Mouse (Mus musculus) lung, postnatal 0 days (tissue): ENCODE measurements around the gene Dcaf5. TPM values are rescaled to one million over a fixed set of nuclear protein-coding genes. Genes with fewer than 3 reads are reported as not detected.

Experiments used
- ATAC-seq: fragments of 200-750 bp; cut with Nextera tagmentation; 2 replicates; pipeline ENCODE4 v1.8.0; 2017; ENCODE audit warnings: moderate library complexity
- DNase-seq: peaks from one replicate; pipeline ENCODE4 v3.0.0-alpha.2; 2016; ENCODE audit warnings: low spot score
- H3K27ac ChIP-seq: fragments of 300-500 bp; sonication (generic); 2 replicates; pipeline ENCODE4 v1.5.1; 2014; ENCODE audit warnings: antibody characterized with exemption, mild to moderate bottlenecking, low read length, mixed read lengths
- H3K27me3 ChIP-seq: fragments of 300-500 bp; sonication (generic); replicated peaks from 2 replicates; pipeline ENCODE4 v1.6.1; 2014; ENCODE audit warnings: low read length, mixed read lengths; ENCODE audit not compliant: insufficient read depth
- H3K36me3 ChIP-seq: fragments of 300-500 bp; sonication (generic); 2 replicates; pipeline ENCODE4 v1.6.1; 2014; ENCODE audit warnings: low read length, mixed read lengths; ENCODE audit not compliant: insufficient read depth
- H3K4me1 ChIP-seq: fragments of 300-500 bp; sonication (generic); 2 replicates; pipeline ENCODE4 v1.6.1; 2014; ENCODE audit warnings: antibody characterized with exemption, low read depth, low read length, mixed read lengths; ENCODE audit not compliant: insufficient read depth
- H3K4me2 ChIP-seq: fragments of 300-500 bp; sonication (generic); replicated peaks from 2 replicates; pipeline ENCODE4 v1.6.1; 2014; ENCODE audit warnings: low read depth, mild to moderate bottlenecking, low read length, moderate library complexity, mixed read lengths
- H3K4me3 ChIP-seq: fragments of 300-500 bp; sonication (generic); 2 replicates; pipeline ENCODE4 v1.5.1; 2014; ENCODE audit warnings: low read depth, low read length
- H3K9ac ChIP-seq: fragments of 300-500 bp; sonication (generic); replicated peaks from 2 replicates; pipeline ENCODE4 v1.6.1; 2014; ENCODE audit warnings: low read depth, mild to moderate bottlenecking
- H3K9me3 ChIP-seq: fragments of 300-500 bp; sonication (generic); 2 replicates; pipeline ENCODE4 v1.6.1; 2016; ENCODE audit warnings: low read length, mixed read lengths
- CTCF ChIP-seq: IDR thresholded peaks from 2 replicates; pipeline ENCODE4 v1.5.1; 2016; ENCODE audit warnings: antibody characterized with exemption, mild to moderate bottlenecking
- EP300 ChIP-seq: IDR thresholded peaks from 2 replicates; pipeline ENCODE4 v1.6.1; 2016; ENCODE audit warnings: antibody characterized with exemption, mild to moderate bottlenecking, control low read depth
- WGBS: fragments of 180-500 bp; shearing (Covaris S2); extraction: QIAGEN DNeasy Blood & Tissue Kit; methylation state at CpG from one replicate; pipeline ENCODE4 v1.1.7; 2014; 5-methylcytosine and 5-hydroxymethylcytosine counted together
- polyA plus RNA-seq: library from polyadenylated mRNA; unstranded; fragments of >200 nt; fragmentation: Nextera tagmentation; extraction: Ambion mirVana; gene quantifications from 2 replicates; pipeline ENCODE4 v1.2.1, GENCODE M21; 2015

The Dcaf5 gene
- polyA plus RNA-seq, 1 experiment from 2014 or later, result 8.3 TPM

GRCm38 (mm10) chr12:80427683-80428082 is 8.7 kb downstream of the Dcaf5 start:
- no peak overlapping the region for H3K4me2 ChIP-seq
- 77% methylated on average over 3 of the region's 3 CpGs for WGBS
- no peak for DNase-seq
- H3K36me3 ChIP-seq, result no peaks in the 10 kb centered on the region
- no peaks in the 10 kb centered on the region for H3K9me3 ChIP-seq
- H3K4me1 ChIP-seq, result no peaks in the 10 kb centered on the region
- no peak overlapping the region for H3K4me3 ChIP-seq
- TF ChIP-seq EP300, result no peak
- TF ChIP-seq CTCF, result no peak
- no peak overlapping the region for H3K9ac ChIP-seq
- ATAC-seq, result no peak
- no peak overlapping the region for H3K27ac ChIP-seq
- no peaks in the 10 kb centered on the region for H3K27me3 ChIP-seq

GRCm38 (mm10) chr12:80415100-80415499 is 21.3 kb downstream of the Dcaf5 start:
- TF ChIP-seq EP300 (no peak), CTCF (no peak)
- no peak overlapping the region for H3K4me2 ChIP-seq
- no peaks in the 10 kb centered on the region for H3K27me3 ChIP-seq
- no peak for ATAC-seq
- WGBS, result 90% methylated on average over 2 of the region's 2 CpGs
- H3K36me3 ChIP-seq, result peaks cover 5% of the 10 kb centered on the region; the same call in 1 of the 2 replicates
- H3K4me3 ChIP-seq, result no peak overlapping the region
- H3K27ac ChIP-seq, result no peak overlapping the region
- no peak for DNase-seq
- no peaks in the 10 kb centered on the region for H3K4me1 ChIP-seq
- no peak overlapping the region for H3K9ac ChIP-seq
- H3K9me3 ChIP-seq, result no peaks in the 10 kb centered on the region

DNA sequence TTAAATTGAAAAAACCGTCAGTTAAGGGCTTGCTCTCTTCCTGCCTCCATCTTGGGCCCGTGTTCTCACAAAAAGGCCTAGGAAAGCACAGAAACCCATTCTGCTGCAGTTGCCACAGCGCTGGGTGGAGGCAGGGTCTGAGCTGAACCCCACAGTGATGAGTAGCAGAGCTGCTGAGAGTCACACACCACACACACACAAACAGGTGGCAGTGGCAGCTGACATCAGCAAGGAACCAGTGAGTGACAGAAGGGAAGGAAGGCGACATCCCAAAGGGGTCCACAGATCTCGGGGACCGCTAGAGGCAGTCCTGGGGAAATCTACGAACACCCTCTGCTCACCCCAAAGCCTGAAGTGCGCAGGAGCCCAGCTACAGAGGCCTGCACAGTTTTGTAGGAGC is 25.5 kb downstream of the Dcaf5 start:
- H3K27me3 ChIP-seq, result no peaks in the 10 kb centered on the region
- 90% methylated on average over 8 of the region's 8 CpGs for whole genome bisulfite sequencing
- ATAC-seq (no peak), DNase-seq (no peak)
- no peak overlapping the region for H3K27ac ChIP-seq
- no peak overlapping the region for H3K9ac ChIP-seq
- no peak overlapping the region for H3K4me2 ChIP-seq
- no peaks in the 10 kb centered on the region for H3K4me1 ChIP-seq
- H3K36me3 ChIP-seq, result peaks cover 5% of the 10 kb centered on the region; the same call in 1 of the 2 replicates
- no peak for TF ChIP-seq CTCF
- H3K9me3 ChIP-seq, result no peaks in the 10 kb centered on the region
- H3K4me3 ChIP-seq, result no peak overlapping the region

- DNase-seq (peak; percentile 20), ATAC-seq (no peak)
- H3K27me3 ChIP-seq, result no peaks in the 10 kb centered on the region
- no peak overlapping the region for H3K4me3 ChIP-seq
- no peaks in the 10 kb centered on the region for H3K9me3 ChIP-seq
- no peak overlapping the region for H3K27ac ChIP-seq
- TF ChIP-seq EP300 (no peak), CTCF (peak; percentile 70)
- 57% methylated on average over 3 of the region's 3 CpGs for WGBS
- no peaks in the 10 kb centered on the region for H3K36me3 ChIP-seq
- no peaks in the 10 kb centered on the region for H3K4me1 ChIP-seq
- no peak overlapping the region for H3K9ac ChIP-seq
- H3K4me2 ChIP-seq, result no peak overlapping the region
Measured at GRCm38 (mm10) chr12:80407824-80408223, 28.6 kb downstream of the Dcaf5 start.

GRCm38 (mm10) chr12:80406650-80407049 is 29.8 kb downstream of the Dcaf5 start:
- no peaks in the 10 kb centered on the region for H3K36me3 ChIP-seq
- DNase-seq (peak; percentile 35), ATAC-seq (no peak)
- H3K4me1 ChIP-seq, result no peaks in the 10 kb centered on the region
- H3K9me3 ChIP-seq, result no peaks in the 10 kb centered on the region
- no peak overlapping the region for H3K4me2 ChIP-seq
- TF ChIP-seq EP300, result no peak
- TF ChIP-seq CTCF, result peak; percentile 74
- WGBS, result 32% methylated on average over 3 of the region's 3 CpGs
- H3K27me3 ChIP-seq, result no peaks in the 10 kb centered on the region
- no peak overlapping the region for H3K9ac ChIP-seq
- no peak overlapping the region for H3K4me3 ChIP-seq
- H3K27ac ChIP-seq, result no peak overlapping the region

DNA sequence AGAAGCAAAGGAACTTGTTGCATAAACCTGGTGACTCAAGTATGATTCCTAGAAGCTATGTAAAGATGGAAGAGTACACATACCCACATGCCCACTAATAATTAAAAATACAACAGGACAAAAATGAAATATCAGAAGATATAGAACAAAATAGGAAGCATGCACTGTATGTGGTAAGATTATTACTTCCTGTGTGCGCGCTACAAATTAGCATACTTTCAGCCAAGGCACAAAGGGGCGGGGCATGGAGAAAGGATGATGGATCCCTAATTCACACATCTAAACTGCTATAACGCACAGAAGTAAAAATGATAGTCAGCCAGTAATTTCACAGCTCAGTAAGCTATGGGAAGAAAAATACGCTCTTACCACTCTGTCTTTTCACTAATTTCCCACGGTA is 32.3 kb downstream of the Dcaf5 start:
- Histone ChIP-seq H3K4me2 (no peak overlapping the region), H3K4me3 (no peak overlapping the region), H3K36me3 (no peaks in the 10 kb centered on the region; the same call in 1 of the 2 replicates), H3K4me1 (no peaks in the 10 kb centered on the region), H3K27ac (no peak overlapping the region), H3K9me3 (no peaks in the 10 kb centered on the region), H3K9ac (no peak overlapping the region), H3K27me3 (no peaks in the 10 kb centered on the region)
- TF ChIP-seq EP300, result no peak
- no peak for TF ChIP-seq CTCF
- DNase-seq, result no peak
- WGBS, result 94% methylated on average over 6 of the region's 6 CpGs
- no peak for ATAC-seq

- H3K36me3 ChIP-seq, result peaks cover 17% of the 10 kb centered on the region; the same call in 1 of the 2 replicates
- no peak overlapping the region for H3K4me2 ChIP-seq
- 95% methylated on average over 2 of the region's 2 CpGs for WGBS
- no peaks in the 10 kb centered on the region for H3K27me3 ChIP-seq
- H3K4me3 ChIP-seq, result no peak overlapping the region
- DNase-seq (no peak), ATAC-seq (no peak)
- no peak overlapping the region for H3K9ac ChIP-seq
- H3K9me3 ChIP-seq, result no peaks in the 10 kb centered on the region
- no peak overlapping the region for H3K27ac ChIP-seq
- no peaks in the 10 kb centered on the region for H3K4me1 ChIP-seq
- TF ChIP-seq EP300 (no peak), CTCF (no peak)
Measured at GRCm38 (mm10) chr12:80399147-80399546, 37.3 kb downstream of the Dcaf5 start.
